Mouse (Mus musculus) CD4-positive, CD25-positive, alpha-beta regulatory T cell, adult 9 weeks (primary cell): ENCODE data around the gene Zfp969. TPM values are rescaled to one million over a fixed set of nuclear protein-coding genes. Genes with fewer than 3 reads are reported as not detected.

Source experiments
- polyA plus RNA-seq: library from polyadenylated mRNA; unstranded; fragments of 100-300 nt; shearing (Covaris generic); gene quantifications from one replicate; pipeline ENCODE4 v1.2.1, GENCODE M21; 2017

Gene Zfp969
- not detected for polyA plus RNA-seq

GRCm38 (mm10) chr2:175703546-175703945, at the start of gene Zfp969:
TSS of gene Zfp969 (minus strand) at chr2:175703646.

GRCm38 (mm10) chr2:175741237-175741636, 37.8 kb upstream of the Zfp969 start, which contains the start of gene Gm2007:
TSS of gene Gm2007 (plus strand) at chr2:175741537.

GRCm38 (mm10) chr2:175643678-175644077, 59.8 kb downstream of the Zfp969 start, which contains the start of gene Gm11007:
TSS of gene Gm11007 (plus strand) at chr2:175643978.

Other genes with a start within 250 kb of the Zfp969 start
- 8.3 TPM for gene Zfp965, start 233.7 kb downstream of the Zfp969 start, polyA plus RNA-seq
- 6.8 TPM for gene Gm11007, start 59.7 kb downstream of the Zfp969 start, polyA plus RNA-seq
- 6.8 TPM for gene Gm2007, start 37.9 kb upstream of the Zfp969 start, polyA plus RNA-seq
- not detected for gene Gm14288, start 97.4 kb upstream of the Zfp969 start, polyA plus RNA-seq
- 5.7 TPM for gene Gm6710, start 165.6 kb upstream of the Zfp969 start, polyA plus RNA-seq
- gene Zfp966, start 227.5 kb upstream of the Zfp969 start, polyA plus RNA-seq, result 7.1 TPM